Mouse (Mus musculus) cerebellum, postnatal 14 days (tissue): ENCODE results near the gene Tmem219.
"Not testable (repeated sequence)": the region's sequence is repeated elsewhere in the genome, so short reads cannot be mapped to it uniquely, and the experiment has no call there.

Source experiments
- DNase-seq, 2 experiments: peaks; one replicate each; pipeline ENCODE4 v3.0.0; 2021; ENCODE audit warnings: mixed read lengths in 2 of 2

The Tmem219 gene

DNA sequence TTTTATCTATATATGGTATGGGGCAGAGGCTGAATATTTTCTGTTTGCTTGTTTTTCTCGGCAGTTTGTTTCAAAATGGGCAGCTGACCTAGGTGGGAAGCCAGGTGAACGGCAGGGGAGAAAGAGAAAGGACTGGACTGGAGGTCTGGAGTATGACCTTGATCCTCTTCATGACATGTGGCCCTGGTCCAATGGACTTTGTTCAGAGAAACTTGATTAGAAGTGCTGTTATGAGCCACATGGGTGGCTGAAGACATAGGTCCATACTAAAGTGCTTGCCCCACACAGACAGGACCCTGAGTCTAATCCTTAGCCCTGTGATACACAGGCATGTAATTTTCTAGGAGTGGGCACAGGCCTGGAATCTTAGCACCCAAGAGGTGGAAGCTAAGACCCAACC is 1.2 kb downstream of the Tmem219 start:
- DNase-seq: no peak

DNA sequence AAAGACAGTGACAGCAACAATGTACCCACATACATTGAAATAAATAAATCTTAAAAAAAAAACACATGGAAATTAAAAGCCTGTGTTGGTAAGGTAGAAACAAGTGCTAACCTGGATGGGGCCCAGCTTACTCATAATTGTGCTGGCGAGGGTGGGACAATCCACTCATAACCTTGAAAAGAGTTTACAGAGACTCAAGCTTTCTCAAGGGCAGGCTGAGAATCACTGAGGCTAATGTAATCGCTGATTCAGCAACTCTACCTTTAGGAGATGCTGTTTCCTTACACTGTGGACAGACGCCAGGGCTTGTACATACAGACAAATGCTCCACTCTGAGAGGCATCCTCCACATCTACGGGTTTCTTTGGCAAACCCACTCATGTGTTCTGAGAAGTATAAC is 2.7 kb downstream of the Tmem219 start:
- no peak for DNase-seq

DNA sequence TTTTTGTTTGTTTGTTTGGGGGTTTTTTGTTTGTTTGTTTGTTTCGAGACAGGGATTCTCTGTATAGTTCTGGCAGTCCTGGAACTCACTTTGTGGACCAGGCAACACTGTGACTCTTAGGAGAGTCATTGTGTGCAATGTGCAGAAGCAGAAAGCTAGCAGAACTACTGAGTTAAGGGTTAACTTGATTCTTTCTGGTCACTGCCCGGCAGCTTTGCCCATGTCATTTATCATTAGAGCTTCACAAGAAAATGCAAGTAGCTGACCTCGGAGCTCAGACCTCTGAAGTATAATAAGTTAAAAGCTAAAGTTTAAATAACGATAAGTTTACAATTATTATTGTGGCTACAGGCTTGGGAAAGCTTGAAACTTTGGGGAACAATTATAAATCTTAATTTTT is 4.4 kb downstream of the Tmem219 start:
- not testable (repeated sequence) for DNase-seq

DNA sequence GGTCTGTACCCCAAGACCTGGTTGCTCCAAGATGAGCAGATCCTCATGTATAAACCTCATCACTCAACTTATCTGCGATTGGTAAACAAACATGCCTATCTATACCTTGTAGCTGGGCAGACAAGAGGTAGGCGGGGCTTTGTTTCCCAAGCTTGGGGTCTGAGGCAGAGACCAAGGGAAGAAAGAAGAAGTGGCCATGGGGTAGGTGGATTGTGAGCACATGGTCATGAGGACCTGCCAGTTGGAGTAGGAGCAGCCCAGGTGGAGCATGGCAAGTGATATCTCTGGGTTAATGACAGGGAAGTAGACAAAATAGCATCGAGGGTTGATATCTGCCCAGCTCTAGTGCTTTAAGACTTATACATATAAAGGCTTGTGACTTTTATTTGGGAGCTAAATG is 7.9 kb downstream of the Tmem219 start:
- DNase-seq: no peak

DNA sequence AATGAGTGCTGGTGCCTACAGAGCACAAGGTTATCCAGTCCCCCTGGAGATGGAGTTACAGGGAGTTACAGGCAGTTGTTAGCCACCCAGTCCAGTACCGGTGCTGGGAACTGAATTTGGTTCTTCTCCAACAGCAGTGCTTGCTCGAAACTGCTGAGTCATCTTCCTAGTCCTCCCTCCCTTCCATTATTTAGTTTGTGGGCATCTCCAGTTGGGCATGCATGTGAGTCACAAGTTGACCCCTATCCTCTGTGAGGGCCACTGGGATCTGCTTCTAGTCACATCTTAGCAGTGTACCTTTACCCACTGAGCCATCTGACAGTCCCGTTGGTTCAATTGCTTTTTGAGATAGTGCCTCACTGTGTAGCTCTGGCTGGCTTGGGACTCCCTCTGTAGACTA is 17.1 kb downstream of the Tmem219 start:
- no peak for DNase-seq

DNA sequence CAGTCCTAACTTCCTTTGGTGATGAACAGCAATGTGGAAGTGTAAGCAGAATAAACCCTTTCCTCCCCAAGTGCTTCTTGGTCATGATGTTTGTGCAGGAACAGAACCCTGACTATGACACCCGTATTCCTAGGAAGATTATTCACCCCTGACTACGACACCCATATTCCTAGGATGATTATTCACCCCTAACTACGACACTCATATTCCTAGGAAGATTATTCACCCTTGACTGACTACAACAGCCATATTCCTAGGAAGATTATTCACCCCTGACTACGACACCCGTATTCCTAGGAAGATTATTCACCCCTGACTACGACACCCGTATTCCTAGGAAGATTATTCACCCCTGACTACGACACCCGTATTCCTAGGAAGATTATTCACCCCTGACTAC is 22.9 kb downstream of the Tmem219 start:
- DNase-seq: not testable (repeated sequence)

DNA sequence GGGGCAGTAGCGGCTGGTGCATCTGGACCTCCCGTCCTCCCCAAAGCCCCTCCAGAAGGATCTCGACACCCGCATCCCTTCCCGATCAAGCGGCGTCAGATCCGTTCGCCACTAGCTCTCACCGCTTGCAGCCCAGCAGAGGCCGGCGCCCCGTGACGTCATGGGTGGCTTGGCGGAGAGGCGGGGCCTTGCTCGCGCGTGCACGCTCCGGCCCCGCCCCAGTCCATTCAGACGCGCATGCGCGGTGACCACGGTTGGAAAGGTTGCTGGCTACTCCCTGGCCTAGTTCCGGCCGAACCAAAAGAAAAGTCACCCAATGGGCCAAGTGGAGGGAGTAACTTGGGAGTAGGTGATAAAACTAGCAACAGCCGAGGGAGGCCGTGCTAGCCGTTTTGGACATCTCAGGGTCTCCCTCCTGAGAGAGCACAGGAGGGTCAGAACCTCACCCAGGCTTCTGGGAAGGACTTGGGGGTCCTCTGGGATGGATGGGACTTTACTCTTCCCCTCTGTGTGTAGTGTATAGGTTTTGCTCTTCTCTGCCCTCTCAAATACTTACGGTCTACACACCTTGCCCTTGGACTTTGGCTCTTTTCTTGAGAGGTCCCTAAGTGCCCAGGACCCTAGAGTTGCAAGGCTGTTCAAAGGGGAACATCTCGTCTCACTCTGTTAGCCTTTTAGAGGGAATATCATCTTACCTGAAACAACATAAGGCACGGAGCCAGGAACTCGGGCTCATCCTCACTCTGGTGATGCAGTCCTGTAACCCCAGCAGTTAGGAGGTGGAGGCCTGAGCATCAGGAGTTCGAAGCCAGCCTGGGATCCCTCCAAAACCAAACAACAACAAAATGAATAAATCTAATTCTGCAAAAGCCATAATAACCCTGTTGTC is 24.4 kb downstream of the Tmem219 start:
- DNase-seq: peak; percentile 99

DNA sequence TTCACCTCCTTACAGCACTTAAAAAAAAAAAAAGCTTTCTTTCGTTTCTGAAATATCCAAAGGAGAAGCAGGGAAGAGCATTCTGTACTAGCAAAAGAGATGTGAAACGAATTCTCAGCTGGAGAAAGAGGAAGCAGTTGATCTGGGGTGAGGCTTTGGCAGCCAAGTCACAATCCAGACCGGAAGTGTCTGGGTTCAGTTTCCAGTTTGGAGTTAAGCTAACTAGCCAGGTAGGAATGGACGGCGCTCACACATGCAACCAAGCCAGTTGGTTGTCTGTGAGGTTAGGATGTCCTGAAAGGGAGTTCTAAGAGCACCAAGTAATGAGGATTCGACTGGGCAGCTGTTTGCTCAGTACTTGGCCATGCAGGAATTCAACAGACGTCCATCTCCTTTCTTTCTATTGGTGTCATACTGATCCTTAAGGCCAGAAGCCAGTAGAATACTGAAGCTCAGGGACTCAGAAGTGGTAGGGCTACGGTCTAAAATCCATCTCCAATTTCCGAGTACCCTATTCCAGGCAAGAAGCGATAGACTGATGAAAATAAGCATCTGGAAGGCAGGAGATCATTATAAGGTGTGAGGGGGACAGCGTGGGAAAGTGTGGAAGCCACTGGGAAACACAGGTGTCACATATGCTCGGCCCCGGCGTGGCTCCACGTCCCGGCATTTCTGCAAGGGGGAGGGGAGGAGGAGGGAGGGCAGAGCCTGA is 25.2 kb downstream of the Tmem219 start:
- peak in 1 of 2 experiments; percentile 26 for DNase-seq

DNA sequence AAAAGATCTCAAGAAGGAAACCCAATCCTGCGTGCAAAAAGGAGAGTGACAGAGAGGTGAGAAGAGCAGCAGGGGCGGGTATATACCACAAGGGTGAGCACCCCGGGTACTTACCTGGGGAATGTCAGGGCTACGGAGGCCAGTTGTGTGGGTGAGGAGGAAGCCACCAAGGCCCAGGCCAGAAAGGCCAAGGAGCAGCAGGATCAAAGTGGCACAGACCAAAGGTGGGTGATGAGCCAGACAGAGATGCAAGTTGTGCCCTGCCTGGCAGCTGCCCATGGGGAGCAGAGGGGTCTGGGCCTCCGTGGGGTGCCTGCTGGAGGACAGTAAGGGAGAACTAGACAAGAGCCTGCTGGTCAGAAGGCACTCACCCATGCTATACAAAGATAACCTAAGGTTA is 25.8 kb downstream of the Tmem219 start:
- DNase-seq: peak; percentile 23 to 34

DNA sequence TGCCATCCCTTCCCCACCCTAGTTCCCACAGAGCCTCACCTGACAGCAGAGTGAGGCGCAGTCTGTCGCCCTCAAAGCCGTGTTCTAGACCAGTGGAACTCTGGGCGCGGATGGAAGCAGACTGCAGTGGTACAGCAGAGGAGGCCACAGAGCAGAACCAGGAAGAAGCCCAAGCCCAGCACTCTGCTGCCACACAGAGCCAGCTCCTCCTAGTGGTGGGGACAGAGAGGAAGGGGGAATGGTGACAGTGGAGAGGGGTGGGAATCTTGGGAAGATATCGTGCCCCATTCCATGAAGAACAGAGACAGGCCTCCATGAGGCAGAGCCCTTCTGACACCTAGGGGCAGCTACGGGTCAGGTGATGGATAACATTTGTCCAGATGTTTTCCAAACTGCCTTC is 33.9 kb downstream of the Tmem219 start:
- DNase-seq: no peak

DNA sequence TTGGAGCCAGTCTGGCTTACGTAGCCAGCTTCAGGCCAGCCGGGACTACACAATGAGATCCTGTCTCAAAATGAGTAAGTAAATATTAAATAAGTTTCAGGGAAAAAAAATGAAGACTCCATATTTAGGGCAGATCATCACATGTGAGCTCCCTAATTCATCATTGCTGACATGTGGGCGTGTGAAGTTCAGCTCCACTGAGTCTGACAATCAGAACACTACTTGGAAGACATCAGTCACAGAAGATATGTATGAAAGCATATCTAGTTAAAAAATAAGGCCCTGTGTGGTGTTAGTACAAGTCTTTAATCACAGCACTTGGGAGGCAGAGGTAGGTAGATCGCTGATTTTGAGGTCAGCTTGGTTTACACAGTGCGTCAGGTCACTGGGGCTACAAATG is 35.4 kb downstream of the Tmem219 start:
- DNase-seq: no peak

DNA sequence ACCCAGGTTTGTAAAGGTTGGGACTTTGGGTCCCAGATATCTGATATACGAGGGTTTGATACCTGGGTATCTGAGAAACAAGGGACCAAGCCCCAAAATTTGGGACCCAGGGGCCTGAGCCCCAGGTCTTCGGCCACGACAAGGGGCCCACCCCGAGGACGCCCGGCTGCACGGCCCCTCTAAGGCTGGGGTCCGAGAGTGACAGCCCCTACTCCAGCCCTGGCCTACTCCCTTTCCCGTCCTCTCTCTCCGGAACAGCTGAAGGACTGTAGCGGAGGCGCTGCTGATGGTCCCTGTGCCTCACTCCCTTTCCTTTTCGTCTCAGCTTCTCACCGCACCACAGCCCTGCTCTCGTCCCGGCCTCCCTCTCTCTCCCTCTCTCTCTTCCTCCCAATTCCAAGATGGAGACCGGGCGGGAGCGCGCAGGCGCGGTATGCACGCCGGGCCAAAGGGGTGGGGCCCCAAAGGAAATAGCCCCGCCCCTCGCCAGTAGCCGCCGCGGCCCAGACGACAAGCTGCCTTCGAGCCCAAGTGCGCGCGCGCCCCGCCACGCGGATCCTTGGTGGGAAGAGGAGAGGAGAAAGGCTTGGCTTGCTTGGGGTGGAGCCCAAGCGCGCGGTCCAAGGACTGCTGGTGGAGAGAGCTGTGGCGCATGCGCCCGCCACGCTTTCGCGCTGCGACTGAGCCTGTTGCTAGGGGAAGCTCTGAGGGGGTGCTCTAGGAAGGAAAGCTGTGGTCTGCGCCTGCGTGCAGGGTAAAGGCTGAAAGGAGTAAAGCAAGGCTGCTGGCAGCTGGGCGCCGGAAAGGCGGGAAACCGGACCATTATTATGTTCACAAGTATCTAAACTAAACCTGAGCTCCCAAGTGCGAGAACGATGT is 38.2 kb downstream of the Tmem219 start, which contains the start of gene Taok2:
Gene Taok2 (minus strand): TSS at position 418 of the 879 bp plus-strand sequence.
- DNase-seq: peak; percentile 98 to 99

DNA sequence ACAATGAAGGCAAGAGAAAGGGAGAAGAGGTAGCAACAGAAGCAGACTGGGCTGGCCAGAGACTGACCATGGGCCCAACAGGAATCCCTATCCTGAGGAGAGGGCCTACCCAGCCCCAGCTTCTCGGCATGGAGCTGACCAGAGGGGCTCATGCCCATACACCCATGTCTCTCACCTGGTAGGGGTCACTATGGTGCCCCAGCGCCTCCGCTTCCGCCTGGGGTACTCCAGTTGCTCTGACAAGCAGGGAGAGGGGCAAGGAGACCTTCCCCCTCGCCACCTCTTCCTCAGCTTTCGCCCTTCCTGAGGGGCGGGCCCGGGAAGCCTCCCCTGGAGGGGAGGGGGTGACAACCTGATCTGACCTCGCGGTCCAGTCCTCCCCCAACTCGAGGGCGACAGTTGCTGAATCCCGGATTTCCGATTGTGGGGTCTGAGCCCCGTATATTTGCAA is 39.0 kb downstream of the Tmem219 start:
- peak; percentile 45 to 47 for DNase-seq

DNA sequence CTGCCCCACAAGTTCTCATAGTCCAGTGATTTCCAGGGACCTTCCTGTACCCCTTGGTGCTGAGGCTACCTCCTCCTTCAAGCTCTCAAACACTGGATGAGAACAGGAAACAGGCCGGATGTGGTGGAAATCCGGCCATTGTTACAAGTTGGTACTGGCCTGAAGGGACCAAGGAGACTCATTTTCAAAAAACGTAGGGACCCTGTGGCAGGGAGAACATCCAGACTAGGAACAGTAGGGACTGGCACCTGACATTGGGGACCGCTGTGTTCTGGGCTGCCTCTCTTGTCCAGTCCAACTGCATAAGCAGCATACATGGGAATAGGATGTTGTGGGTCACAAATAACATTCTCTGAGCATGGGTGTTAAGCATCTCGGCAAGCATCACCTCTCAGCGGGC is 41.7 kb downstream of the Tmem219 start:
- DNase-seq: no peak

DNA sequence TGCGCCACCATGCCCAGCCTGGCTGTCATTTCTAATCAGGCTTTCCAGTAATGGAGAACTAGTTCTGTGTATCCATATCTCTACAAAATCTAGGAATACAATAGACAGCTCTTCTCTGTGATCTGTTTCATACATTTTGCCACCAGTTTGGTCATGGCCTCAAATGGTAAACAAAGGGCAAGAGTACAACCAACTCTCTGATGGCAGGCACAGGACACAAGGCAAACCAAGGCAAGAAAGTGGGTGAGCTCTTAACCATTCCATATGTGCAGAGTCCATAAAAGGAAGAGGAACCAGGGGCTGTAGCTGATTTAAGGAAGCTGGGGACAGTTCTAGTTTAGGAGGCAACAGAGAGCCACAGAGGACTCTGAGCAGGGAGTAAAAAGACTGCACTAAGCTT is 45.5 kb downstream of the Tmem219 start:
- DNase-seq: no peak

DNA sequence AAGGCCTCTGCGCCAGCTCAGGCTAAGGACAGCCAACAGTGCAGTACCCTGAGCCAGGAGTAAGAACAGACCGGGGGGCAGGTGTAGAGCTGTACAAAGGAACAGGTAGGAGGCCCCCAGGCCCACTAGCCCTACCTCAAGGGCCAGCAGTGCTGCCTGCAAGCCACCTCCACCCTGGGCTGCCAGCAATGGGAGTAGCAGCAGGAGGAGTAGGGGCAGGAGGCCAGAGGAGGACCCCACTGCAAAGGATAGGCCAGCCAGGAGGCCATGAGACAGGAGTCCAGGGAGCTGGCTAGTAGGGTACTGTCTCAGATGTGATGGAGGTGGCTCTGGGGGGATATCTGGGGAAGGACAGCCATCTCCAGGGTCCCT is 52.2 kb downstream of the Tmem219 start:
- DNase-seq: no peak

DNA sequence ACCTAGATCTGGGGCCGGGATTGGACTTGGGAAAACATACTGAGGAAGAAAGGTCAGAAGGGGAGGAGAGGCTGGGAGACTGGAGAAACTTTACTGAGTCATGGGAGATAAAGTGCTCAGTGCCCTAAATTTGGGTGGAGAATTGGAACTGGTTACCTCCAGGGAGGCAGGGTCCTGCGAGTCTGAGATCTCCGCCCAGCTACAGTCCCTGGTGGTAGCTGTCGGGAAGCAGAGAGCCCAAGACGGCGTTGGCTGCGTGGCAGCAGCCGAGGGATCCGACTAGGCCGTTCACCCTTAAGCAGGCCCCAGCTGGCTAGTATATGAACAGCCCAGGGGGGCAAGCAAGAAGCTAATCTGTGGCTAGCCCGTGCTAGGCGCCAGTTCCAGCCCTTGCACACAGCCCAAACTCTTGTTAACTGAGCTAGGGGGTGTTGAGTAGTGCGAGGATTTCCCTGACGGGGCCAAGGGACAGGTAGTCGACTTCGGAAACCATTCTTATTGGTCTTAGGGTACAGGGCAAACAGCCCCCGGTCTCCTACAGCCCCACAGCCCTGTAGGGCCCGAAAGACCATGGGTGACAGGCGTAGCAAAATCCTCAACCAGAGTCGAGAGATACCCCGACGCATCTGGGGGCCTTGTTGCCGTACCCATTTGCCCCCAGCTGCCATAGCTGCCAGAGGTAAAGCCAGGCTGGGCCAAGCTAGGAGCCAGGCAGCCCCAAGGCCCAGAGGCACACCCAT is 52.8 kb downstream of the Tmem219 start:
- DNase-seq: no peak

DNA sequence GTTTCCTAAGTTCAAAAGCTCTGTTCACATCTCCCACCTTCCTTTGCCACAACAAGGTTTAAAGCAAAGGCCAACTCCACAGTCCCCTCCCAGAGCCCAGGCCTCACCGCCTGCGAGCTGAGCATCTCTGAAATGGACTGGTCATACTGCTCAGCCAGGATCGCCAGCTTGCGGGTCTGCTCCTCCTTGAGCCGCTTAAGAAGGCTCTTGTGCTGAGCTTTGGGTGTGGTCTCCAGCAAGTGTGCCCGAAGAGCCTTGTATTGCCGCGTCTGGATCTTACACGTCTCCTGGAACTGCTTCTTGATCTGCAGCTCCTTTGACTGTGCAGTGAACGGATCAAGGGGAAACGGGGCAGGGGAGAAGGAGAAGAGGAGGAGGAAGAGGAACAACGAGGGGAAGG is 54.7 kb downstream of the Tmem219 start:
- DNase-seq: no peak

DNA sequence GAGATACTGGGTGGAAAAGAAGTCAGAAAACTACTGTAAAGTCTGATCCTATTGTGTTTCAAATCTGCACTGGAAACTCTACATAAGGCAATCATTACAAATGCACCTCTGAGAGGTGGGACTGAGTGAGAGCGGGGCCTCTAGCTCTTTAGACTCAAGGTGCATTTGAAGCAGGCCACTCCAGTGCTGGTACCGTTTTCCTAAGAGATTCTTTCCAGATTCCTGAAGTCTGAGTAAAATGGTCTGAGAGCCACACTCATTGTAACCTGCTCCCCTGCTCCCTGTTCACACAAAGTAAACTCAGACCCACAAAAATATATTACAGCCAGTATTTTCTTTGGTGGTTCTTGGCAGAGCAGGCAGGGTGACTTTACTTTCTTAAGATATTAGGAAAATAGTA is 55.2 kb downstream of the Tmem219 start:
- no peak for DNase-seq

DNA sequence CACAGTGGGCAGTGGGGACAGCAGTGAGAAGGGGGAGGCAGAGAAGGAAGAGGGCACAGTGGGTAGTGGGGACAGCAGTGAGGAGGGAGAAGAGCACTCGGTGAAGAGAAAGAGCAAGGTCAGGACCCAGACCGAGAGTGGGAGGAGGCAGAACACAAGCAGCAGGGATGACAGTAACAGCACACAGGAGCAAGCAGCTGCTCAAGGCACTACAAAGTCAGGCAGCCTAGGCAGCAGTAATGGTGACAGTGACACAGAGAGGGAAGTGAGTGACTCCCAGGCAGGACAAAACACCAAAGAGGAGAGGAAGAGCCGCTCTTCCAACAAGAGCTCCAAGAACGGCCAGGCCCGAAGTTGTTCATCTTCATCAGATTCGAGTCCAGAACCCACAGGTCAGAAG is 58.9 kb downstream of the Tmem219 start:
- DNase-seq: no peak

DNA sequence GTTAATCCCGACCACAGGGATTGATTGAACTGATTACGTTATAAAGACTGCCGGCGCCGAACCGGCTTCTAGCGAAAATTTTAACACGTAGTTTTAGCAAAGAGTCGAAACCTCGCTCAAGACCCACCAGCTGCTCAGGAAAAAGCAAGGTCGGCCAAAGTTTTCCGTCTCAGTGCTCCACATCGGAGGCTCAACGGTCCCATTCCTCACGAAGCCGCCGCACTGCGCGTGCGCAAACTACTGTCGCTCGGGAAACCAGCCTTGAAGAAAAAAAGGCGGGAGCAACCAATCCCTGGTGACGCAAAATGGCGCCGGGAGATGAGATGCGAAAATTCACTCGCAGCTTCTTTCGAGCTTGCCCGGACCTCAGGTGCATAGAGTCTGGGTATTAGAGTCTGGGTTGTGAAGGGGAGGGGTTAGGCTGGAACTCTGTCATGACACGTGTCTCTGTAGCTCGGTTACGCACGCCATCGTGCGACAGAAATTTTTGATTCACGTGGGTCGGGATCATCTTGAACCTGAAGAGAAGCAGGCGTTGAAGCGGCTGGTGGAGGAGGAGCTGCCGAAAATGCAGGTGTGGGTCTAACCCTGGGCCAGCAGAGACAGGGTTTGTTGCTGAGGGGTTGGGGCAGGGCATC is 60.5 kb downstream of the Tmem219 start, which contains the start of gene Ino80e:
Gene Ino80e (minus strand): TSS at position 231 of the 638 bp plus-strand sequence.
- DNase-seq: peak; percentile 97 to 98
